In the genomic region with DNA sequence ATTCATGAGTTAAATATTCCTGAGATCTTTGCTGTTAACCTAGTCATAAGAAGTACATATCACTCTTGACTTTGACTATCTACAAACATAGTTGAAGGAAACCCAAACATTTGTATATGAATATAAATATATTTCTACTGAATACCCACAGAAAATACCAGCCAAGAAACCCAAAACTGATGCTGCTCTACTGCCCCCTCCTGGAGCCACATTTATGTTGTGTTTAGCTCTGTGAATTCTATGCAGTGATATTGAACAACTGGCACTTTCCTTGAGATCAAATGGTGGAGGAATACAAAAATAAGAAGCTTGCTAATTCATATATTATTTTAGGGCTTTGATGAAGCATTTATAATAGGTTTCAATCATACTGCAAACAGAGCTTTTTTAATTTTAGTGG, we compare ENCODE assay signal across 8 mouse cellular contexts.
A peak's percentile ranks its signal among the peaks of the same experiment; 100 is the strongest.
DNase-seq lines count a peak whose midpoint lies in the region; TF ChIP-seq lines count a peak whose summit lies in the region.

No protein-coding gene starts in this region.

- H3K27ac ChIP-seq in cerebellum, adult 2 months (ENCODE audit: insufficient read depth, low read length): no peak overlapping the region

- TF ChIP-seq CTCF in cerebellum, adult 2 months (IDR thresholded peaks at IDR 0.05; ENCODE audit: borderline replicate concordance, insufficient read depth, low read depth, low read length): no peak

- TF ChIP-seq POLR2A in cerebellum, adult 2 months (IDR thresholded peaks at IDR 0.05; ENCODE audit: borderline replicate concordance, insufficient read depth, low read length): no peak

- H3K4me3 ChIP-seq in cerebellum, adult 2 months (replicated peaks; ENCODE audit: insufficient read depth, low read depth, low read length): no peak overlapping the region

- DNase-seq in cerebellum, postnatal 10 days: peak; percentile 2 to 21
- DNase-seq in cerebellum, adult 2 months: no peak
- DNase-seq in left cerebral cortex, adult 18-20 months (ENCODE audit: low spot score in 2 of 2): peak; percentile 3 to 8
- DNase-seq in left cerebral cortex, adult 8-10 months (ENCODE audit: low spot score in 2 of 2): no peak
- peak; percentile 13 for DNase-seq in brain, adult 2 months (ENCODE audit: low read depth, low spot score)
- peak; percentile 0 for DNase-seq in retina, postnatal 1 day
- no peak for DNase-seq in ovary, postnatal 36 days (ENCODE audit: low spot score)
- DNase-seq in MN1 (ENCODE audit: low spot score): no peak

- no peaks in the 10 kb centered on the region for H3K4me1 ChIP-seq in cerebellum, adult 2 months (ENCODE audit: control insufficient read depth, insufficient read depth, low read length)

- no peaks in the 10 kb centered on the region for H3K27me3 ChIP-seq in cerebellum, adult 2 months (ENCODE audit: control insufficient read depth, insufficient read depth, low read length)

Comparison
In these comparisons a context has a peak if more than half of its experiments do, and no peak if none do; other contexts are left out.
1. DNase-seq: peak in cerebellum, postnatal 10 days (2 of 2), left cerebral cortex, adult 18-20 months (2 of 2), brain, adult 2 months (single experiment) and retina, postnatal 1 day (single experiment); none in cerebellum, adult 2 months (0 of 2), left cerebral cortex, adult 8-10 months (0 of 2), ovary, postnatal 36 days (single experiment) and MN1 (single experiment).